Mouse (Mus musculus) cerebellum, adult 11-12 months (tissue): ENCODE results near the gene Tagap.
"Not testable (repeated sequence)": the region's sequence is repeated elsewhere in the genome, so short reads cannot be mapped to it uniquely, and the experiment has no call there.

Experiments
- DNase-seq: peaks from one replicate; pipeline ENCODE4 v3.0.0; 2022

Gene Tagap

GRCm38 (mm10) chr17:7916782-7917574 is 8.8 kb upstream of the Tagap start:
- no peak for DNase-seq

- no peak for DNase-seq
Measured at GRCm38 (mm10) chr17:7918355-7918754, 7.4 kb upstream of the Tagap start.

GRCm38 (mm10) chr17:7919209-7919608 is 6.6 kb upstream of the Tagap start:
- DNase-seq: no peak

GRCm38 (mm10) chr17:7922564-7922963 is 3.2 kb upstream of the Tagap start:
- DNase-seq: no peak

- DNase-seq: no peak
Measured at GRCm38 (mm10) chr17:7924185-7924725, 1.5 kb upstream of the Tagap start.

- DNase-seq: peak; percentile 25
Measured at GRCm38 (mm10) chr17:7927582-7928535, 2.1 kb downstream of the Tagap start.

GRCm38 (mm10) chr17:7928662-7929061 is 2.9 kb downstream of the Tagap start:
- no peak for DNase-seq

GRCm38 (mm10) chr17:7929279-7929678 is 3.5 kb downstream of the Tagap start:
- no peak for DNase-seq

GRCm38 (mm10) chr17:7931096-7931990 is 5.5 kb downstream of the Tagap start:
- no peak for DNase-seq

GRCm38 (mm10) chr17:7932121-7932520 is 6.3 kb downstream of the Tagap start:
- DNase-seq: not testable (repeated sequence)

GRCm38 (mm10) chr17:7939640-7940039 is 13.8 kb downstream of the Tagap start:
- no peak for DNase-seq

- DNase-seq: peak; percentile 89
Measured at GRCm38 (mm10) chr17:7945117-7946052, 19.6 kb downstream of the Tagap start, which contains the start of gene Rsph3a. Gene Rsph3a (plus strand): TSS chr17:7945614.

GRCm38 (mm10) chr17:7946053-7946627 is 20.3 kb downstream of the Tagap start:
- not testable (repeated sequence) for DNase-seq

- DNase-seq: not testable (repeated sequence)
Measured at GRCm38 (mm10) chr17:7951333-7951732, 25.5 kb downstream of the Tagap start.

- not testable (repeated sequence) for DNase-seq
Measured at GRCm38 (mm10) chr17:7957242-7957641, 31.4 kb downstream of the Tagap start.

GRCm38 (mm10) chr17:7963333-7963732 is 37.5 kb downstream of the Tagap start:
- DNase-seq: not testable (repeated sequence)

GRCm38 (mm10) chr17:7964398-7964797 is 38.6 kb downstream of the Tagap start:
- not testable (repeated sequence) for DNase-seq

GRCm38 (mm10) chr17:7968490-7968889 is 42.7 kb downstream of the Tagap start:
- not testable (repeated sequence) for DNase-seq

- DNase-seq: not testable (repeated sequence)
Measured at GRCm38 (mm10) chr17:7969782-7970181, 44.0 kb downstream of the Tagap start.

GRCm38 (mm10) chr17:7983484-7983883 is 57.7 kb downstream of the Tagap start:
- not testable (repeated sequence) for DNase-seq
